8 mouse cellular contexts compared by ENCODE assay signal in genomic region chrX:13469160-13470116, GRCm38 (mm10). TPM values are rescaled to one million over a fixed set of nuclear protein-coding genes. Genes with fewer than 3 reads are reported as not detected.
DNase-seq lines count a peak whose midpoint lies in the region; ATAC-seq and TF ChIP-seq lines count a peak whose summit lies in the region.

No protein-coding gene starts in this region.

- no peaks in the 10 kb centered on the region for H3K79me2 ChIP-seq in macrophage (ENCODE audit: inconsistent target)

- 64% methylated on average over 9 of the region's 9 CpGs for WGBS in macrophage (ENCODE audit: missing documents)

- DNase-seq in gastrocnemius, adult 2 months: peak; percentile 49
- DNase-seq in gastrocnemius, postnatal 14 days: no peak
- peak; percentile 93 for DNase-seq in brain, adult 2 months (ENCODE audit: low read depth, low spot score)
- peak; percentile 91 for DNase-seq in heart, adult 8-10 months (ENCODE audit: low spot score)
- DNase-seq in layer of hippocampus, adult 18-20 months (ENCODE audit: low spot score in 2 of 2): peak; percentile 59 to 86
- DNase-seq in T-cell, adult 2 months (ENCODE audit: low spot score): no peak

- intact Hi-C loops in gastrocnemius, adult 2 months (cut with DNase I): no loop called here
- intact Hi-C loops in gastrocnemius, postnatal 14 days (cut with DNase I; ENCODE audit: low total_unique reads): no loop called here

- H3K27ac ChIP-seq in gastrocnemius, adult 2 months: peak overlapping the region; percentile 85
- peak overlapping the region; percentile 8; the same call in 1 of the 2 replicates for H3K27ac ChIP-seq in macrophage

- no peak for TF ChIP-seq CTCF in gastrocnemius, adult 2 months (IDR thresholded peaks at IDR 0.05)

- H3K4me3 ChIP-seq in gastrocnemius, adult 2 months: peak overlapping the region; percentile 54
- H3K4me3 ChIP-seq in macrophage (ENCODE audit: inconsistent target): no peak overlapping the region

- no peak for ATAC-seq in activated CD4-positive, CD25-positive, alpha-beta regulatory T cell, adult 4 months

- no peaks in the 10 kb centered on the region for H3K36me3 ChIP-seq in macrophage (ENCODE audit: inconsistent target)

RNA-seq across cellular contexts. Expression of gene Nyx, which starts 3.5 kb away (rescaled TPM):
- total RNA-seq in gastrocnemius, adult 2 months (2021): under 1 TPM in 1 of 2 experiments, not detected in 1; 0.03 TPM
- total RNA-seq in gastrocnemius, postnatal 14 days (2021): under 1 TPM; 0.08 to 0.13 TPM
- total RNA-seq in heart, adult 8-10 months (2022): under 1 TPM; 0.16 to 0.38 (median 0.18) TPM
- under 1 TPM; 0.62 to 0.76 TPM for total RNA-seq in layer of hippocampus, adult 18-20 months (2021)
- total RNA-seq in macrophage (2018; cell fraction: chromatin; rRNA removed): under 1 TPM in 8 of 26 experiments, not detected in 18; 0.08 to 0.20 (median 0.16) TPM
- under 1 TPM in 2 of 26 experiments, not detected in 24; 0.04 to 0.05 TPM for total RNA-seq in macrophage (2018; cell fraction: cytosol; rRNA removed)
- under 1 TPM in 5 of 26 experiments, not detected in 21; 0.12 to 0.20 (median 0.15) TPM for total RNA-seq in macrophage (2018; cell fraction: nucleus; rRNA removed)
- not detected in 3 replicates for polyA plus RNA-seq in macrophage (2018)
- polyA plus RNA-seq in activated CD4-positive, CD25-positive, alpha-beta regulatory T cell, adult 4 months (2017; shearing (Covaris generic)): not detected

Comparison
In these comparisons a context has a peak if more than half of its experiments do, and no peak if none do; other contexts are left out.
1. DNase-seq: peak in gastrocnemius, adult 2 months (single experiment), brain, adult 2 months (single experiment), heart, adult 8-10 months (single experiment) and layer of hippocampus, adult 18-20 months (2 of 2); none in gastrocnemius, postnatal 14 days (single experiment) and T-cell, adult 2 months (single experiment).